Mouse (Mus musculus) thymus, adult 2 months (tissue): ENCODE data around the gene Hist1h2bc.

Experiments used
- CTCF ChIP-seq: fragments of 200-500 bp; IDR thresholded peaks from 2 replicates; pipeline ENCODE4 v1.5.1; 2012; ENCODE audit warnings: mild to moderate bottlenecking, control low read depth, low read length, moderate library complexity, borderline replicate concordance; ENCODE audit not compliant: control insufficient read depth, poor library complexity, insufficient read depth; ENCODE audit errors: extremely low read depth
- POLR2A ChIP-seq: fragments of 200-500 bp; IDR thresholded peaks from 2 replicates; pipeline ENCODE4 v1.6.1; 2012; ENCODE audit warnings: mild to moderate bottlenecking, low read length, control low read depth, moderate library complexity; ENCODE audit not compliant: control insufficient read depth, poor library complexity, insufficient read depth; ENCODE audit errors: extremely low read depth

GRCm38 (mm10) chr13:23737091-23737490, 53.1 kb downstream of the Hist1h2bc start:
- TF ChIP-seq POLR2A (no peak), CTCF (no peak)
